Mouse (Mus musculus) ES-Bruce4 (cell line): Measurements from ENCODE around the gene Ankrd52. TPM values are rescaled to one million over a fixed set of nuclear protein-coding genes. Genes with fewer than 3 reads are reported as not detected.

Experiments
- H3K27ac ChIP-seq: 2 replicates; pipeline ENCODE4 v1.5.1; 2012; ENCODE audit warnings: low read length, inconsistent platforms; ENCODE audit not compliant: insufficient read depth
- H3K27me3 ChIP-seq: 2 replicates; pipeline ENCODE4 v1.6.1; 2012; ENCODE audit warnings: mild to moderate bottlenecking, low read length, inconsistent platforms; ENCODE audit not compliant: control insufficient read depth, poor library complexity, insufficient read depth, severe bottlenecking
- H3K36me3 ChIP-seq: 2 replicates; pipeline ENCODE4 v1.6.1; 2012; ENCODE audit warnings: inconsistent platforms, mild to moderate bottlenecking, low read length, moderate library complexity; ENCODE audit not compliant: control insufficient read depth, poor library complexity, insufficient read depth, severe bottlenecking
- H3K4me1 ChIP-seq: one replicate; pipeline ENCODE4 v1.8.1; 2011; ENCODE audit warnings: low read length; ENCODE audit not compliant: control insufficient read depth, insufficient read depth
- H3K4me3 ChIP-seq: 2 replicates; pipeline ENCODE4 v1.5.1; 2011; ENCODE audit warnings: low read depth, mild to moderate bottlenecking, low read length
- H3K9ac ChIP-seq: 2 replicates; pipeline ENCODE4 v1.6.1; 2012; ENCODE audit warnings: low read depth, mild to moderate bottlenecking, inconsistent platforms; ENCODE audit not compliant: poor library complexity, severe bottlenecking
- H3K9me3 ChIP-seq: replicated peaks from 2 replicates; pipeline ENCODE4 v1.6.1; 2012; ENCODE audit warnings: mild to moderate bottlenecking, low read length, inconsistent platforms; ENCODE audit not compliant: control insufficient read depth, poor library complexity, insufficient read depth, severe bottlenecking
- CTCF ChIP-seq: IDR thresholded peaks from one replicate; pipeline ENCODE4 v1.8.1; 2011; ENCODE audit warnings: low read depth, low read length
- EP300 ChIP-seq: IDR thresholded peaks from 2 replicates; pipeline ENCODE4 v1.6.1; 2011; ENCODE audit warnings: low read depth, low read length; ENCODE audit not compliant: insufficient read depth
- POLR2A ChIP-seq: IDR thresholded peaks from one replicate; pipeline ENCODE4 v1.8.1; 2011; ENCODE audit warnings: low read length; ENCODE audit not compliant: insufficient read depth
- polyA plus RNA-seq: library from polyadenylated mRNA; stranded (reverse); fragments of >200 nt; gene quantifications from 2 replicates; pipeline ENCODE4 v1.2.4, GENCODE M21; 2011; ENCODE audit warnings: low read depth; ENCODE audit not compliant: missing spikeins, insufficient read depth, insufficient read length

Ankrd52 gene
- polyA plus RNA-seq, 1 experiment: 29.0 TPM

GRCm38 (mm10) chr10:128367899-128368401 lies 9.0 kb upstream of the Ankrd52 start:
- Histone ChIP-seq H3K27me3 (no peaks in the 10 kb centered on the region), H3K27ac (no peak overlapping the region), H3K4me3 (peak overlapping the region; percentile 67), H3K9me3 (no peaks in the 10 kb centered on the region), H3K9ac (peak overlapping the region; percentile 68), H3K36me3 (peaks cover 11% of the 10 kb centered on the region), H3K4me1 (no peaks in the 10 kb centered on the region)
- TF ChIP-seq EP300: no peak
- no peak for TF ChIP-seq CTCF
- no peak for TF ChIP-seq POLR2A

- Histone ChIP-seq H3K27me3 (no peaks in the 10 kb centered on the region), H3K9ac (peak within 1 kb of the TSS; percentile 68), H3K9me3 (no peaks in the 10 kb centered on the region), H3K36me3 (peaks cover 4% of the 10 kb centered on the region), H3K4me3 (peak within 1 kb of the TSS; percentile 67), H3K27ac (0 out of 2 replicates have a peak within 1 kb of the TSS, but pooled peaks have one; percentile 3), H3K4me1 (no peaks in the 10 kb centered on the region)
- TF ChIP-seq CTCF: no peak
- no peak for TF ChIP-seq EP300
- TF ChIP-seq POLR2A: peak; percentile 71
These were observed 8.3 kb upstream of the Ankrd52 start, which contains the start of gene Coq10a for GRCm38 (mm10) chr10:128368402-128369217. Gene Coq10a, minus strand, starts transcription at chr10:128368997.

GRCm38 (mm10) chr10:128369218-128369543 lies 7.7 kb upstream of the Ankrd52 start:
- Histone ChIP-seq H3K4me3 (peak overlapping the region; percentile 60), H3K9ac (peak overlapping the region; percentile 68), H3K4me1 (no peaks in the 10 kb centered on the region), H3K27ac (0 out of 2 replicates have a peak overlapping the region, but pooled peaks have one; percentile 3), H3K36me3 (peaks cover 2% of the 10 kb centered on the region; the same call in 1 of the 2 replicates), H3K27me3 (no peaks in the 10 kb centered on the region), H3K9me3 (no peaks in the 10 kb centered on the region)
- TF ChIP-seq POLR2A (no peak), EP300 (0 out of 2 replicates have a peak, but pooled peaks have one; percentile 18)

GRCm38 (mm10) chr10:128369599-128369998 lies 7.3 kb upstream of the Ankrd52 start:
- no peaks in the 10 kb centered on the region for H3K27me3 ChIP-seq
- no peak for TF ChIP-seq CTCF
- no peak for TF ChIP-seq POLR2A
- TF ChIP-seq EP300: no peak
- H3K36me3 ChIP-seq: no peaks in the 10 kb centered on the region; the same call in 1 of the 2 replicates
- H3K9me3 ChIP-seq: no peaks in the 10 kb centered on the region
- H3K4me3 ChIP-seq: 0 out of 2 replicates have a peak overlapping the region, but pooled peaks have one; percentile 60
- H3K27ac ChIP-seq: no peak overlapping the region
- no peaks in the 10 kb centered on the region for H3K4me1 ChIP-seq
- H3K9ac ChIP-seq: peak overlapping the region; percentile 68; the same call in 1 of the 2 replicates

- no peaks in the 10 kb centered on the region for H3K9me3 ChIP-seq
- TF ChIP-seq EP300: 0 out of 2 replicates have a peak, but pooled peaks have one; percentile 24
- TF ChIP-seq POLR2A: no peak
- TF ChIP-seq CTCF: no peak
- H3K4me3 ChIP-seq: no peak overlapping the region
- no peak overlapping the region for H3K27ac ChIP-seq
- H3K27me3 ChIP-seq: no peaks in the 10 kb centered on the region
- no peaks in the 10 kb centered on the region for H3K4me1 ChIP-seq
- H3K36me3 ChIP-seq: no peaks in the 10 kb centered on the region; the same call in 1 of the 2 replicates
- no peak overlapping the region for H3K9ac ChIP-seq
These were observed 6.9 kb upstream of the Ankrd52 start for GRCm38 (mm10) chr10:128370021-128370420.

- Histone ChIP-seq H3K36me3 (no peaks in the 10 kb centered on the region), H3K27me3 (no peaks in the 10 kb centered on the region), H3K4me1 (no peaks in the 10 kb centered on the region), H3K9ac (no peak overlapping the region), H3K4me3 (no peak overlapping the region), H3K9me3 (no peaks in the 10 kb centered on the region), H3K27ac (peak overlapping the region; percentile 47; the same call in 1 of the 2 replicates)
- TF ChIP-seq EP300: no peak
- no peak for TF ChIP-seq CTCF
- no peak for TF ChIP-seq POLR2A
These were observed 6.3 kb upstream of the Ankrd52 start for GRCm38 (mm10) chr10:128370601-128371000.
